Mouse (Mus musculus): ENCODE measurements around the gene Syn2.

DNA sequence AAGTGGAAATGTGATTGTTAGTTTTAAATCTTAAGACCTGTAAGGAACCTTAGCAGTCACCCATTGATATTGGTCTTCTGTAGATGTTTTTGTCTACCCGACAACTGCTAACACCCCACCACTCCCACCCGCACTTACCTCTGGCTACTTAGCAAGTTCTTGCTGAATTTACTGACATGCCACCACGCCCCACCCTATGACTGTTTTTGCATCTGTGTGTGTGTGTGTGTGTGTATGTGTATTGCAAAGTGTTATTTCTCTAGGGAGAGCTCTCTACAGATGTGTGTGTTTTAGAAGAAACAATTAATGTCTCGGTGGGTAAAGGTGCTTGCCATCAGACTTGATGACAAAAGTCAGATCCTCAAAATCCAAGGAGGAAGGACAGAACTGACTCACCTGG, 92.3 kb downstream of the Syn2 start, which contains the start of gene Gm17482:
- TF ChIP-seq GABPA (IDR thresholded peaks at IDR 0.05; ENCODE audit: insufficient replicate concordance, low read depth, low read length), result no peak
- no peak for TF ChIP-seq CTCF (conservative IDR thresholded peaks at IDR 0.05 in 1 of 2, IDR thresholded peaks at IDR 0.05 in 1 of 2; ENCODE audit: low read depth in 2 of 2, low read length in 2 of 2)
- TF ChIP-seq MAX (IDR thresholded peaks at IDR 0.05; ENCODE audit: low read length), result no peak
- no peak for TF ChIP-seq SMC3 (IDR thresholded peaks at IDR 0.05; ENCODE audit: low read depth, low read length)
- TF ChIP-seq KAT2A (IDR thresholded peaks at IDR 0.05; ENCODE audit: insufficient replicate concordance, low read length), result no peak
- no peak for TF ChIP-seq MXI1 (IDR thresholded peaks at IDR 0.05; ENCODE audit: low read depth, low read length)
- TF ChIP-seq POLR2A (IDR thresholded peaks at IDR 0.05; ENCODE audit: low read depth, low read length), result no peak
- no peak for TF ChIP-seq ETS1 (conservative IDR thresholded peaks at IDR 0.05; ENCODE audit: low read depth, low read length)
- TF ChIP-seq EP300 (IDR thresholded peaks at IDR 0.05; ENCODE audit: low read length), result no peak
- no peak for TF ChIP-seq ELF1 (IDR thresholded peaks at IDR 0.05; ENCODE audit: low read depth, low read length)
- TF ChIP-seq USF1 (IDR thresholded peaks at IDR 0.05; ENCODE audit: low read depth, low read length), result no peak
- no peak for TF ChIP-seq UBTF (IDR thresholded peaks at IDR 0.05; ENCODE audit: low read depth, low read length)
